Mouse (Mus musculus): ENCODE data around the gene Decr2.

- TF ChIP-seq ZNF384 (IDR thresholded peaks at IDR 0.05; ENCODE audit: low read depth, low read length) (no peak), ZC3H11A (IDR thresholded peaks at IDR 0.05; ENCODE audit: borderline replicate concordance, low read depth, low read length) (no peak), HCFC1 (IDR thresholded peaks at IDR 0.05; ENCODE audit: borderline replicate concordance, insufficient read depth, low read length) (no peak), CHD2 (IDR thresholded peaks at IDR 0.05; ENCODE audit: low read depth, low read length) (no peak), MAFK (IDR thresholded peaks at IDR 0.05; ENCODE audit: insufficient read depth, low read depth, low read length) (no peak)
These were observed 29.9 kb upstream of the Decr2 start for GRCm38 (mm10) chr17:26119766-26120710.

Data from ES-E14 (cell line).